Mouse (Mus musculus): ENCODE data around the gene Cpm. TPM values are rescaled to one million over a fixed set of nuclear protein-coding genes. Genes with fewer than 3 reads are reported as not detected.

The Cpm gene
- total RNA-seq, 2 experiments from 2014 or later = 7.5 to 8.1 TPM

DNA sequence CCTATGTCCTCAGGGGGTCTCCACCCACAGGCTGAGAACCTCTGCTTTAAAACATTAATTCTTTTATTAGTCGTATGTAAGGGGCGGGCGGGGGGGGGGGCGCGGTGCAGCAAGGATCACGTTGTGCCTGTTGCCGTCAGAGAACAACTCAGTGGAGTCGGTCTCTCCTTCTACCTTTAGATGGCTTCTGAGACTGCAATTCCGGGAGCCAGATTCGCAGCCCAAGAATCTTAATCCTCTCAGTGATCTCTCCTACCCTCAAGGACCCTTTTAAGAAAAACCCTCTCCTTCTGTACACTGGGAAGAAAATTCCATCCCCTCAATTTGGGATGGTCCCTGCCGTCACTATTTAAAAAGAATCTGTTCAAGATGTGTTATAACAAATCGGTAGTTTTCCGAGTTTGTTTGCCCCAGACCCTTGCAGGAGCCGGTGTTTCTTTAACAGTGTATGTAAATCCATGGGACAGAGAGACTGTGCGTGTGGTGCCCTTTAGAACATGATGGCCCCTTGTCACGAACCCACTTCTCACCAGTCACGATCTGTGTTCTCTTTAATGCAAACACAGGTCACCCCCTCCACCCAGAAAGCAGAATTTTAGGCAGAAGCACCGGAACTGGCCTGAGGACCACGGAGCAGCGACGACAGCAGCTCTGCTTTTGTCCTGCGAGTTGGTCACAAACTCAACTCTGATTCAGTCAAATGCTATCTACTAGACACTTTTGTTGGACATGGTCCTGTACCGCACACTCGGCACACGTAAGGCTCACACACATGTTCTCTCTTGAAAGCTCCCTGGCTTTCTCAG, 734 bp upstream of the Cpm start:
- DNase-seq (ENCODE audit: low spot score in 2 of 2) = no peak

DNA sequence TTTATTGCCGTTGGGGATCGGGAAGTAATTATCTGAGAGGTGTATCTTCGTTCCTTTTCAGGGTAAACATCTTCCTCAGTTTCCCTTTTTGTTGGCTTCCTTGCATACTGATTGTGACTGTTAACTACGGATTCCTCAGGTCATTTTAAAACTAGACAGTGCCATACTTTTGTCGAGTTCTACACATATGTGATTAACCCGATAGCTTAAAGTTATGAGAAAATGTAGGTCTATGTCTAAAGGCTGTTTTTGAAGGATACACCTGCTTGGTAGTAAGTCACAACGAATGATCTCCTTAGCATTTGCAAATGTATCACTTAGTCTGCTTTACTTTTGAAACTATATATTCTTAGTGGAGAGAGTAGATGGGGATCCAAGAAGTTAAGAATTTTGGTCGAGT, 876 bp downstream of the Cpm start:
- no peak for DNase-seq (ENCODE audit: low spot score in 2 of 2)
- intact Hi-C loops (cut with DNase I) = no loop called here

More for the DNA sequence above, 734 bp upstream of the Cpm start:
- intact Hi-C loops (cut with DNase I) = loop anchor here (5.0 kb wide), 1 partner anchor 56 kb away; no protein-coding TSS in a partner anchor

DNA sequence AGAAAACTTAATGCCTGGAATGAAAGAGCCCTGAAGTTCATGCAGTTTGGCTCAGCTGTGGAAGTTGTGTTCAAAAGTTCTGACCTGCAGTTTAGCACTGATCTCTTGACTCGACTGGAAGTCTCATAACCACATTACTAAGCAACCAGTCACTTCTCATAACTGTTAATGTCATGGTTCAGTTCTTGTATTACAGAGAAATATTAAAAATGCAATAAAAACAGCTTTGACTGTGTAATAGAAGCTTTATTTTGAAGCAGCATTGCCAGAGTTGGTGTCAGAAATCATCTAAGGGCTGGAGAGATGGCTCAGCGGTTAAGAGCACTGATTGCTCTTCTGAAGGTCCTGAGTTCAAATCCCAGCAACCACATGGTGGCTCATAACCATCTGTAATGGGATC, 1.5 kb downstream of the Cpm start:
- no peak for DNase-seq (ENCODE audit: low spot score in 2 of 2)
- intact Hi-C loops (cut with DNase I) = no loop called here

DNA sequence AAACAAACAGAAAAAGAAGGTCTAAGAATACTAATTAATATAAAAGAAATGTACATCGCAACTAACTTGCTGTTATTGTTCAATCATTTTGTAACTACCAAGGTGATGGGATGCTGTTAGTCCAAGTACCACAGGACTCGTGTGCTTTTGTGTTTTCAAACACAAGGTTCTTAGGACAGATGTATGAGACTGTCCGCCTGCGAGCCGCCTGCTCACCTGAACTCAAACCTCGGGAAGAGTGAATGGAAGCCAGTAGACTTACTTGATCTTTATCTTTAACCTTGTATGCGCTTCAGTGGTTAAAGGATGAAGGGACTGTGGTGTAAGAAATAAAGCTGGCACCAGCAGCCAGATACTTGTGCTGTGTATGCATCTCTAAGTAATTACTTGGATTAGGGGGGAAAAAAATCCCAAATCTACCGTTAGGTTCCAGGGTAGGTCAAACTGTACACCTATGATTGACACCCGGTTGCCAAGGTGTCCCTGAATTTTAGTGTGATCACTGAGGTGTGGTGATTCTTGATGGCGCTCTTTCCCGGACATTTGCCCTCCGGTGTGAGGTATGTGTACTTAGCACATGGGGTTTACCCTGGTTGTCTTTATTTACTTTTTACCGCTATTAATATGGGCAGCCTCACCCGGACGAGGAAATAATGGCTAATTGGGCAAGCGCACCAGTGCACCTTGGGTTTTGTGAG, 2.4 kb downstream of the Cpm start:
- intact Hi-C loops (cut with DNase I) = no loop called here
- DNase-seq (ENCODE audit: low spot score in 2 of 2) = no peak

DNA sequence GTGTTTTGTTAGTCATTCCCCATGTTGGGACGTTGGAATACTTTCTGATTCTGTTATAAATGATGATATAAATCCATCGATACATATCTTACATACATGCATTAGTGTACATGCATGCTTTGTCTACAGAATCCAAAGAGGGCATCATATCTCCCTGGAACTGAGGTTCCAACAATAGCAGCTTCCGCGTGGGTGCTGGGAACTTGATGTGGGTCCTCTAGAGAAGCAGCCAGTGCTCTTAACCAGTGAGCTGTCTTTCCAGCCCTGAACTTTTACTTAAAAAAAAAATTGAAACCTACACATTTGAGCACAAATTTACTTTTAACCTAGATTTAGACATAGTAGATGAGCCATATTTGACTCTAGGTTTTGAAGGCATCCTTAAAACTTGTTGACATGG, 3.1 kb downstream of the Cpm start:
- no peak for DNase-seq (ENCODE audit: low spot score in 2 of 2)
- intact Hi-C loops (cut with DNase I) = no loop called here

DNA sequence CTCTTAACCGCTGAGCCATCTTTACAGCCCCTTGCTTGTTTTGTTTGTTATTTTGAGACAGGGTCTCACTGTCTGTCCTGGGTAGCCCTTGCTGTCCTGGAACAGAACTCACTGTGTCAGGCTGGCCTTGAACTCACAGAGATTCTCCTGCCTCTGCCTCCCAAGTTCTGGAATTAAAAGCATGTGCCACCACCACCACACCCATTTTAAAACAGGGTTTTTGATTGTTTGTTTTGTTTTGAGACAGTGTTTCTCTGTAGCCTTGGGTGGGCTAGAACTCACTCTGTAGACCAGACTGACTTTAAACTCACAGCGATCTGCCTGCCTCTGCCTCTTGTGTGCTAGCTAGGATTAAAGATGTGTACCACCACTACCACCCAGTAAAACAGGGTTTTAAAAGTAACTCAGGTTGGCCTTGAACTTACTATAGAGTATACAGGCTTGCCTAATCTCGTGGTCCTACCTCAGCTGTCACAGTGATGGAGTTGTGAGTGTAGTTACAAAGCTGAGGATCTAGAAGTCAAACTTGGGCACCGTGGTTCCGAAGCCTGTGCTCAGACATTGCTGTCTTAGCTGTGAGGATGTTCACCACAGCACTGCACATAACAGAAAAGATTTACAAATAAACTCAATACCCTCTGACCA, 4.4 kb downstream of the Cpm start:
- intact Hi-C loops (cut with DNase I) = no loop called here
- DNase-seq (ENCODE audit: low spot score in 2 of 2) = no peak

DNA sequence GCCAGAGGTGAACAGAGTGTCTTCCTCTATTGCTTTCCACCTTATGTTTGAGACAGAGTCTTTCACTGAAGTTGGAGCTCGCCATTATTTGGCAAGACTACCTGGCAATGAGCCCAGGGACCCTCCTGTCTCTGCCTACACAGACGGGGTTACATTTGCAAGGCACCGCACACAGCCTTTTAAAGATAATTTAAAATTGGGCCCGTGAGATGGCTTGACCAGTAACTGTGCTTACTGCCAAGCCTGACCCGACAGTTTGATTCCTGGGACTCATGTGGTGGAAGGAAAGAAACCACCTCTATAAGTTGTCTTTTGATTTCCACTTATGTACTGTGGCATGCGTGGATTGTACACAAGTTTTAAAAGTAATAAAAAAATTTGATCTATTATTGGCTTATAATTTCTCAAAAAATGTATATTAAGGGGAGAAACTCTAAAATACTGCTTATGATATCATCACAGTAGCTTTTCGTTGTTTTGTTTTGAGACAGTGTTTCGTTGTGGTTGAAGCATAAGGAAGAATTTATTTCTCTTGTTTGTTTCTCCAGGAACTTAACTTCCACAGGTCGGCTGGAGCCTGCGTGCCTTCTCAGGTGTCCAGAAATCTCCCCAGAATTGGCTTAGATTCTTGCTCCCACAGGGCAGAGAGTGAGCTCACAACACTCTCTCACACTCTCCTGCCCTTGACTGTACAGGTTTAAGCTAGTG, 5.2 kb downstream of the Cpm start:
- intact Hi-C loops (cut with DNase I) = no loop called here
- no peak for DNase-seq (ENCODE audit: low spot score in 2 of 2)

DNA sequence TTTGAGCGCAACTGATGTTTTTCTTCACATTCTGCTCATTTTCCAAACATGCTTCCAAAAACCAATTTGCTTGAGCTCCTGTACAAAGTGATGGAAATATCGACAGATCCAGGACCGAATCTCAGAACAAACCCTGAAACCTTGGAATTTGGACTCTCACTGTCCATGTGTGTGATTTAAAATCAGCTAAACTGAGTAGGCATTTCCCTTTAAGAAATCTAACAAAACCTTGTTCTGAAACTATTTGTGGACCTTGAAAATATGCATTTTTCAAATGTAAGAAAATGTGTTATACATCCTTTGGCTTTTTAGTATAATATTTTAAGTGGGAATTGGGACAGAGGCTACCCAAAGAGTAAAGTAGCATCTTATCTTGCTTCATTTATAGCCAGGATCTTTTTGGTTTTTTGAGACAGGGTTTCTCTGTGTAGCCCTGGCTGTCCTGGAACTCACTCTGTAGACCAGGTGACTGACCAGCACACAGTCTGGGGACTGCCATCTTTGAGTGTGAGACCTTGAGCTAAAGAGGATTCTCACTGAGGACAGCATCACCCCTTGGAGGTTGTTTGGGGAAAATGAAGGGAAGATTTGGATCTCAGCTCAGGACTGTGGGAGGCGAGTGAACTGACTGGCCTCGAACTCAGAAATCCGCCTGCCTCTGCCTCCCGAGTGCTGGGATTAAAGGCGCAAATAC, 5.9 kb downstream of the Cpm start:
- intact Hi-C loops (cut with DNase I) = no loop called here
- DNase-seq (ENCODE audit: low spot score in 2 of 2) = no peak

DNA sequence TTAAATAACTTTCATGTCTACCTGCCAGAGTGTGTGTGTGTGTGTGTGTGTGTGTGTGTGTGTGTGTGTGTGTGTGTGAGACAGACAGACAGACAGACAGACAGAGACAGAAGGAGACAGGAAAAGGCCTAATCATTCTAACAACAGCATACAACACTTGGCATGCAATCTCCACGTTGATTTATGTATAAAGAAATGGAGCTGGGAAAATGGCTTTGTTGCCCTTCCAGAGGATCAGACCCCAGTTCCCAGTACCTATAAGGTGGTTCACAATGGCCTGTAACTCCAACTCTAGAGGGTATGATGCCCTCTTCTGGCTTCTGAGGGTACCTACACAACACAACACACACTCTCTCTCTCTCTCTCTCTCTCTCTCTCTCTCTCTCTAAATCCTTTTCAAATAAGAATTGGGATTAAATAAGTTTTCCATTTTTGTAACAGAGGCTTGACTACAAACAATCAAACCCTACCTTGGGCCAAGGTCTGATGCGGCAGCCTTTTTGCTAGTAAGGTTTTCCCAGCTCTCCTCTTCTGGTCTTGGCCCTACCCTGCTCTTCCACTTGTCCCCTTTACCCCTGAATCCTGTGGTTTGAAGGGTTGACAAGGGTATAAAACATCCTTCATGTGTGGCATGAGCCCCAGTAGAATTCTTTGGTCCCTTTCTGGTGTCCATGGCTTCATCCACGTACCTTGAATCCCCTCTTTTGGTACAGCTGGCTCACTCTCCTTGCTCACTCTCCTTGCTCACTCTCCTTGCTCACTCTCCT, 6.7 kb downstream of the Cpm start:
- DNase-seq (ENCODE audit: low spot score in 2 of 2) = no peak
- intact Hi-C loops (cut with DNase I) = no loop called here

DNA sequence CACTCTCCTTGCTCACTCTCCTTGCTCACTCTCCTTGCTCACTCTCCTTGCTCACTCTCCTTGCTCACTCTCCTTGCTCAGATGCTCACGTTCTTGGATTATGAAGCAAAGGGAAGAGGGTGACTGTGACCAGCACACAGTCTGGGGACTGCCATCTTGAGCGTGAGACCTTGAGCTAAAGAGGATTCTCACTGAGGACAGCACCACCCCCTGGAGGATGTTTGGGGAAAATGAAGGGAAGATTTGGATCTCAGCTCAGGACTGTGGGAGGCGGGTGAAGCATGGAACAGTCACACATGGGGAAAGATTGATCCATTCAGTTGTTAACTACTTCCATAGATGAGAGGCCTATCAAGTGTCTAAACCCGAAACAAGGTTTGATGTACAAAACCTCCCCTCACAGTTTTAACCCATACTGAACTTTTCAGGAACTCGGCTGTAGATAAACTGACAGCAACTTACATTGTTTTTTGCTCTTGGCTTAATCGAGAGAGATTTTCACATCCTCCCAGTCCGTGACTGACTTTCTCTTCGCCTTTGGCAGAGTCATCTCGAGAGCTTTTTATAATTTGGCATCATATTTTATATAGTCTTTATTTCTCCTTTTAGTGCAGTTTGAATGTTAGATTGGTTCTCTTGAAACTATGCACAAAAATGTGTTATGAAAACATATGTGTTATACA, 7.9 kb downstream of the Cpm start:
- intact Hi-C loops (cut with DNase I) = no loop called here
- DNase-seq (ENCODE audit: low spot score in 2 of 2) = no peak

DNA sequence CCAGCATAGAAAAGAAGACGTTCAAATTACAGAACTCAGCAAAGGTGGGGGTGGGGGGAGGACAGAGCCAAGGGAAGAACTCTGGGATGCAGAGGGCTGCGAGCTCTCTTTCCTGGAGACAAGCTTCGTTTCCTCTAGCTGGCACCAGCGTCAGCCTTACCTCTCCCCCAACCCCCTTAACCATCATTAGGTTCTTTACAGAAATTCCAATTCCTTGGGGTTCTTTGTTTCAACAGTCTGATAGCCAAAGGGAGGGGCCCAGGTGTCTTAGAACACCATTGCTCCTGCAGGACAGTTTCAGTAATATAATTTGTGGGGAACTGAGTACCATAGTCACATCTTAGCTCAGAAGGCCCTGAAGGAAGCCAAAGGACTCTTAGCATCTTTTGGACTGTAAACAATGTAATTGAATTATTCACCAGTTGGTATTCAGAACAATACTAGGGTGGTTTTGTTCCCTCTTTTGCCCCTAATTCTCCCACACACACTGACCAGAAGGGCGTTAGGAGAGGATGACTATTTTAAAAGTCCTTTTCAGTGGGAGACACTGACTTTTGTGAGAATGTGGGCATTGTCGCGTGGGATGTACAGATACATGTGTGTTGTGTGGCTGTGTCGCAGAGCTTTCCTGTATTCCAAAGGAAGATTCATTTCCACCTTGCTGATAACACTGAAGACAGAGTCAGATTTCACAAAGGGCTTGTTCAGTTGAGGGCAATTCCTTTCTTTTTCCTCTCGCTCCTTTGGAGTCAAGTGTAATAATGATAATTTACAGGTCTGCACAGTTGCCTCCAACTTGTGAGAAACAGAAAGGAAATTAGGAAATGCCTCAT, 8.7 kb downstream of the Cpm start:
- intact Hi-C loops (cut with DNase I) = no loop called here

DNA sequence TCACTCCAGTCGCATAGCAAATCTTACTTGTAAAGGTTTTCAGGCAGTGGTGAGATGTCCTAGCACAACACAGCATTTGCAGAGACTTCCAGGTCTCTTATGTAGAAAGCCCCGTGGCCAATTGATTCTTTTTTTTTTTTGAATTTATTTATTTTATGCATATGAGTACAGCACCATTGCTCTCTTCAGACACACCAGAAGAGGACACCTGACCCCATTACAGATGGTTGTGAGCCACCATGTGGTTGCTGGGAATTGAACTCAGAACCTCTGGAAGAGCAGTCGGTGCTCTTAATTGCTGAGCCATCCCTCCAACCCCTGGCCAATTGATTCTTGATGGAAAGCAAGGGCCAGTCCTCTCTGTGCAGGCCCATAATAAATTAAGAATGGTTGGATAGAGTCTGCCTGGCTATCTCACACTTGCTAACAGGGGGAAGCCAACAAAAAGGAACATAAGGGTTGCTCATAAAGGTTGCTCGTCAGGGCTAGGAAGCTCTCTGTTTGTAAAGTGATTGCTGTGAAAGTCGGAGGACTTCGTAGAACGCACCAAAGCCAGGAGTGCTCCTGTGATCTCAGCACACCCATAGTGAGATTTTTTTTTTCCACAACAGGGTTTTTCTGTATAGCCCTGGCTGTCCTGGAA, 9.4 kb downstream of the Cpm start:
- DNase-seq (ENCODE audit: low spot score in 2 of 2) = no peak
- intact Hi-C loops (cut with DNase I) = no loop called here

More for the DNA sequence above, 8.7 kb downstream of the Cpm start:
- DNase-seq (ENCODE audit: low spot score in 2 of 2) = no peak

DNA sequence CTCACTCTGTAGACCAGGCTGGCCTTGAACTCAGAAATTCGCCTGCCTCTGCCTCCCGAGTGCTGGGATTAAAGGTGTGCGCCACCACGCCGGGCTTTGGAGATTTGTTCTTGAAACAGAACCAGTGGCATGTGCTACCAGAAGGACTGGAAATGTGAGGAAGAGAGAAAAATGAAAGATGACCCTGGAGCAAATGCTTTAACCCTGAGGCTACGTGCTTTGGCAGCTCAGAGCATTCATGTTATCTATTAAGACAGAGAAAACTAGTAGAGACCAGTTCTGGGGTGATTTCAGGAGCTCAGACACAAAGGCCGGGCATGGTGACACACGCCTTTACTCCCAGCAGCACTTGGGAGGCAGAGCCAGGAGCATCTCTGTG, 9.9 kb downstream of the Cpm start:
- no peak for DNase-seq (ENCODE audit: low spot score in 2 of 2)
- intact Hi-C loops (cut with DNase I) = no loop called here

DNA sequence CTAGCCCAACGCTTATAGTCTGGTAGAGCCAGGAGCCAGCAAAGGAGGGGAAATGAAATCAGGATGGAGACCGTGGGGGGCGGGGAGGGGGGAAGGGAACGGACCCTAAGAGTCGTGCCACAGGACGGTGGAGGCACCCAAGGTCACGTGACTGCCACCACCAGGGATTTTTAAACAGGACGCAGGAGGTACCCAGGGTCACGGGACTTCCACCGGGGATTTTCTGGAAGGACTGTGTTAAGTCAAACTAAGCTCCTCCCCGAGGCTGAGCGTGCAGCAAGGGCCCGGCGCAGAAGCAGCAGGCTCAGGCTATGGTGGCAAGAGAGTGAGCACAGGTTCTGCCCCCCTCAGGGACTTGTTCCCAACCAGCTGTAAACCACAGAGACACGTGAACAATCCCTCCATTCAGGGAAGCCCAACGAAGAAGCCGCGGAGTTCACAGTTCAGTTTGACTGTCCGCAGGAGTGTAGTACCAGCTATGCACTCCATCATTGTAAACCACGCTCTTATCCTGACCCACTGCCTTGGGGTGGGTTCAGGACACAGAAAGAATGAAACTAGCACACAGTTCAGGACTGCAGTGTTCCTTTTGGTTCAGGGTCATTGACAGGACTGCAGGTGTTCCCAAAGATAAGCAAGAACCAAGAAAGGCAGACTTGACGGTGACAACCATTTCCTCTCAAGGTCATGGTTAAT, 10.7 kb downstream of the Cpm start:
- intact Hi-C loops (cut with DNase I) = no loop called here
- DNase-seq (ENCODE audit: low spot score in 2 of 2) = no peak

DNA sequence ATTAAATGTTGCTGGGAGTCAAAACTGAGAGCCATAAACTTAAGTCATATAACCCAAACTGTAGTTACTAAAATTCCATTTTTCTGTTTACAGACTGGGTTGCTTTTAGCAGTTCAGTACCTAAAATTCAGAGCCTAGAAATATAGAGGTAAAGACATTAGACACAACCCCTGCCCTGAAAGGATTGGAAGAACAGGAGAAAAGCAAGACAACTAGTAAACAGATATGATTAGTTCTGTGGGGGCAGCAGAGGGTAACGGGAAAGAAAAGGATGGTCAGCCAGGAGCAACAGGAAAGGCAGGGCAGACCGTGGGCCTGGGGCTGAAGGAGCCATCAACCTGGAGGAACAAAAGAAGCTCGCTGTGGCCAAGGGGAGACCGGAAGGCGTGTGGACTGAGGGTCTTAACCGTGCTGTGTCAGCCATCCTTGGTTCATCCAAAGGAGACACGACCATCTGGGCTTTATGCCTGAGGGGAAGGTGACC, 11.3 kb downstream of the Cpm start:
- intact Hi-C loops (cut with DNase I) = no loop called here
- no peak for DNase-seq (ENCODE audit: low spot score in 2 of 2)
